Mouse (Mus musculus) natural killer cell, adult 2 months (primary cell): ENCODE results near the gene Tdrd1.
"Not testable (repeated sequence)": the region's sequence is repeated elsewhere in the genome, so short reads cannot be mapped to it uniquely, and the experiment has no call there.

Source experiments
- DNase-seq, 2 experiments: peaks; one replicate each; pipeline ENCODE4 v3.0.0; 2022; ENCODE audit warnings: low spot score in 2 of 2

The Tdrd1 gene

GRCm38 (mm10) chr19:56826047-56826631 lies at the start of gene Tdrd1:
TSS of gene Tdrd1 (plus strand) at chr19:56826209.
- DNase-seq: no peak

DNA sequence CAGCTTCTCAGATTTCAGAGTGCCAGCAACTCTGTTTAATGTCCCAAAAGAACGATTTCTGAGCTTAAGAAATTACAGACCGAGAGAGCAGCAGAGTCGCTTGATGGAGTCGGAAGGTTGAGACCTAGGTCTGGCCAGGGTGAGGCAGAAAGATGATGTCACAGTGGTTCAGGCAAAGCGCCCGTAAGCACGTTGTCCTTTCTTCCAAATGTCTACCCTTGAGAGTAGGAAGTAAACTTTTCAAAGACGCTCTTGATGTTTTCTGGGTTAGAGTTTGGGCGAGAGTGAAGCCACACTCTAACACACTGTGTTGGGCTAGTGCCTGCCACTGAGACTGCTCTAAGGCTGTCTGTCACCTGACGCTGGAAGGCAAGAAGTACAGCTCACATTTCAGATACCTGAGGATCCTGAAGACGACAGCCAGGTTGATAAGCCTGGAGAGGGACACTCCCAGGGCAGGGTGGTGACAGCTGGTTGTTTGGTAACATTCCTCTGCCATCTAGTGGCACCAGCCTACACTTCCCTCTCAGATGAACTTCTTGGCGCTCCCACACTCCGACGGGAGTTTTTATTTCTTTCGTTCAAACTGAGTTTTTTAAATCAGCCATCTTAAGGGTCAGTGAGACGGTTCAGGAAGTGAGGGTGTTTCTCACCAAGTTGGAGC lies 49.2 kb upstream of the Tdrd1 start:
- peak; percentile 26 to 34 for DNase-seq

GRCm38 (mm10) chr19:56778532-56778931 lies 47.5 kb upstream of the Tdrd1 start:
- DNase-seq: not testable (repeated sequence)

- no peak for DNase-seq
Observed at GRCm38 (mm10) chr19:56787911-56788310, 38.1 kb upstream of the Tdrd1 start.

DNA sequence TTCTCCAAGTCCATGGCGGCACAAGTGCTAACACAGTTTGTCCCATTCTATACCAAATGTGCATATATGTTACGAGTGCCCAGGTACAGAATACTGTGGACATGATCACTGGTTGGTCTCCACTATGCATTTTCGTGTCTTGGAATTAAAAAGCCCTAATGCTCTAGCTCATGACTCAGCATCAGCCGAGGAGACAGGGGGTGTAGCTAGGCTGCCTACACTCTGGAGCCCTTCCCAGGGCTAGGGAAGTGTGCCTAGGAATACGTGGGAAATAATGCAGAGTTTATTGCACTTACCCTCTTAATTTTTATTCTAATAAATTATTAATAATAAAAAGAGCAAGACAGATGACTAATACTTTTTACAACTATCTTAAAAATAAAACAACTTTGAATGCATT lies 37.1 kb upstream of the Tdrd1 start:
- no peak for DNase-seq

- peak in 1 of 2 experiments; percentile 41 for DNase-seq
Observed at GRCm38 (mm10) chr19:56797376-56797775, 28.6 kb upstream of the Tdrd1 start.

DNA sequence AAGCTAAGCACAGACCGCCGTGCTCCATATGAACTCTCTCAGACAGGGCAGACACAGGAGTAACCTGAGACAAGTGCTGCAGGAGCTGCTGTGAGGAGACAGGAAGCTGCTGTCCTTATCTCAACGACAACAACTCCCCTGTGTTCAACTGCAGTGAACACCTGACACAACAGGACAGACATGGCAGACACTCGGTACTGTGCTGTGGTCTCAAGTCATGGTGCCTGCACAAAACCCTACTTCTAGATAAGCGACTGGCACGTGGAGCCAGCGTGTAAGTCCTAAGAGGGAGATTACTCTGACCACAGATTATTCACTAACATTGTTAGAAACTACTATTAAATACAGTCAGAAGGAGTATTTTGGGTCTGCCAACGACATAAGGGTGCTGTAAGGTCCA lies 25.8 kb upstream of the Tdrd1 start:
- no peak for DNase-seq

DNA sequence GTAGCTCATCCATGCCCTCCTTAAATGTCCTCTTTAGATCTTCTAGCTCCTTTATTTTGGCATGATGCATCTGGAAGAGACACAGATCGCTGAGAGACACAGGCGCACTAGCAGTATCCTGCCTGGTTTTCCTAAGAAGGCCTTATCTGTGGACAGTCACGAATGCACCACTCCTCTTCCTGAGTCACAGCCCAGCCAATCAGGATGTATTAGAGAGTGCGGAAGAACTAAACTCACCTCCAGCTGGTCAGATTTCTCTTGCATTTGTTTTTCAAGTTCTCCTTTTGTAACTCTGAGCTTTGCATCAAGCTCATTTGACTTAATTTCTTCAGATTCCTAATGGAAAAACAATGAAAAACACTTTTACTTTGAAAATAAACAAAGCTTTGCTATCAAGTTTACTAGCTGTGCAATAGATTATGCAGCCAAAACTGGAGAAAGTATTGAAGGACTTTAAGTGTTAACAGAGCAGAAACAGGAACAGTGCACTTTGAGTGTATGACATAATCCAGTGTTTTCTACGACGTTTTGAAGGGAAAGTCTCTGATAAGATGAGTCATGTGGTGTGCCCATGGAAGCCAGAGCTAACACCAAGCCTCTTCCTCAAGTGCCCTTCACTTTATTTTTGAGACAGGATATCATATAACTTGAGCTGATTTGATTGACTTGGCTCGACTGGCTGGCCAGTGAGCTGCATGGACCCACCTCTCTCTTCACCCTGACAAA lies 24.9 kb upstream of the Tdrd1 start:
- no peak for DNase-seq

DNA sequence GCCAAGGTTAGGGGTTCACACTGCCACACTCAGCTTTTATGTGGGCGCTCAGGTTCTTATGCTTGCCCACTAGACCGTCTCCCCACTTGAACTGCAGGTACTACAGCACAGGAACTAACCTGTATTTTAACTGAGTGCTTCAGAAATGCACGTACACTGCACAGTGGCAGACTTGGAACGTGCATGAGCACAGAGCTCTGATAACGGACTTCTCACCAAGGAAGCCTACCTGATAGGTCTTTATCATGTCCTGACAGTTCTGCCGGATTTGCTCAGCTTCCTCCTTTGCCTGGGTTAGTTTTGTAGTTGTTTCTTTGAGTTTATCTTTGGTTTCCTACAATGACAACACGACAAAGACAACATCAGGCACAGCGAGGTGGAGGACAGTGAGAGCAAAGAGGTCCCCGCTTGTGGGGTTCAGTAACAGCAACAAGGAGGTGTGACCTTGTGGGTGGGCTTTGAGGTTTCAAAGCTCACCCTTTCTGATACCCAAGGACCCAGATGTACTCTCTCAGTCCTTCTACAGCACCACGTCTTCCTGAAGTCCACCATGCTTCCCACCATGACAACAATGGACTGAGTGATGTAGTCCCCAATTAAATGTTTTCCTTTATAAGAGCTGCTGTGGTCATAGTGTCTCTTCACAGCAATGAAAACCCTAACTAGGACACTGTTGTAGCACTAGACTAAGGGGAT lies 24.2 kb upstream of the Tdrd1 start:
- DNase-seq: no peak

DNA sequence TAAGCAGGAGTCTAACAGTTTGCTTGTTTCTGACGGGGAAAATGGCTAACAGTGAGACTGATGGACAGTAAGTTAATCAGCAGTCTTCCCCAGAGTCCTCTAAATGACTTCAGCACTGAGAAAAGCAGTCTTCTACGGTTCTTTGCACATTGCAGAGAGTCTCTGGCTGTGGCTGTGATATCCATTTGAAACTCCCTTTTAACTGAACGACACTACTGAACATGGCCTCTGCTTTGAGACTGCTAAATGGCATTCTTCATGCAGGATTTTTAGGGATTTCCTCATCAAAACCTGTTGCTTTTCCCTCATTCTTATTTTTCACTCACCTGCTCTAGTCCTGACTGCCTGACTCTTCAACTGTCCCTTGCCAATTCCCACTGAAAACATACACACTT lies 23.7 kb upstream of the Tdrd1 start:
- DNase-seq: no peak

GRCm38 (mm10) chr19:56805366-56805765 lies 20.6 kb upstream of the Tdrd1 start:
- peak in 1 of 2 experiments; percentile 17 for DNase-seq

GRCm38 (mm10) chr19:56807122-56807521 lies 18.9 kb upstream of the Tdrd1 start:
- no peak for DNase-seq

DNA sequence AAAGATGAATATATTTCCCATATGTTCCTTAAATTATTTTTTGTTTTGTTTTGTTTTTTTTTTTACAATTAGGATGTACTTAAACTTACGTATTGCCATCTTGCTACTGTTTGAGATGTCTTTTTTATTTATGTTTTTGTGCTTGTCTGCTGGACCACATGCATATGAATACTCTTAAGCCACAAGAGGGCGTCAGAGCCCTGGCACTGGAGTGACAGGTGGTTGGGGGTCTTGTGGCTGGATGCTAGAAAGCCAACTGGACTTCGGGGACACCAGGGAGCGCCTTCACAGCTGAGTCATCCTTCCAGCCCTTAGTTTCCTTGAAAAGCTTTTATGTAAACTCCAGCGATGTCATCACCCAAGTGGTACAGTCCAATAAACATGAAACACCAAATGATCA lies 17.2 kb upstream of the Tdrd1 start:
- DNase-seq: no peak

DNA sequence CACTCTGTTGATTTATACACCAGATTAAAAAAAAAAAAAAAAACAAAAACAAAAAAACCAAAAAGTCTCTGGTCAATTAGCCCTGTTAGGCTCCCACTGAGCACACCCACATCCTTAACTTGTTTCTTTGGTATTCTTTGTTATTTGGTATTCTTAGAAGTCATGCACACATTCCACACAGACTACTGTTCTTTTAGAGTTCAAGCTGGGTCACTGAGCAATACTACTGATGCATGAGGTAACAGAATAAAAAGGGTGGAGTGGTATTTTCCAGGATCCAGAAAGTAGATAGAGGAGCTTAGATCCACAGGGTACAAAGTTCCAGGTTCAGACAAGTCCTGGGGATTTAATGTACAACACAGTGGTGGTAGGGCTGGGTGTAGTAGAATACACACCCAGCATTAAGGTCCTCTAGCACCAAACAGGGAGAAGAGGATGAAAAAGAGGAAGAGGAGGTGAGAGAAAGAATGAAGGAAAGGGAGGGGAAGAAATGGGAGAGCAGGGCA lies 15.3 kb upstream of the Tdrd1 start:
- no peak for DNase-seq

GRCm38 (mm10) chr19:56811590-56811989 lies 14.4 kb upstream of the Tdrd1 start:
- DNase-seq: peak; percentile 25 to 45

- no peak for DNase-seq
Observed at GRCm38 (mm10) chr19:56813360-56813759, 12.6 kb upstream of the Tdrd1 start.

GRCm38 (mm10) chr19:56817851-56818526 lies 8.0 kb upstream of the Tdrd1 start:
- DNase-seq: no peak

DNA sequence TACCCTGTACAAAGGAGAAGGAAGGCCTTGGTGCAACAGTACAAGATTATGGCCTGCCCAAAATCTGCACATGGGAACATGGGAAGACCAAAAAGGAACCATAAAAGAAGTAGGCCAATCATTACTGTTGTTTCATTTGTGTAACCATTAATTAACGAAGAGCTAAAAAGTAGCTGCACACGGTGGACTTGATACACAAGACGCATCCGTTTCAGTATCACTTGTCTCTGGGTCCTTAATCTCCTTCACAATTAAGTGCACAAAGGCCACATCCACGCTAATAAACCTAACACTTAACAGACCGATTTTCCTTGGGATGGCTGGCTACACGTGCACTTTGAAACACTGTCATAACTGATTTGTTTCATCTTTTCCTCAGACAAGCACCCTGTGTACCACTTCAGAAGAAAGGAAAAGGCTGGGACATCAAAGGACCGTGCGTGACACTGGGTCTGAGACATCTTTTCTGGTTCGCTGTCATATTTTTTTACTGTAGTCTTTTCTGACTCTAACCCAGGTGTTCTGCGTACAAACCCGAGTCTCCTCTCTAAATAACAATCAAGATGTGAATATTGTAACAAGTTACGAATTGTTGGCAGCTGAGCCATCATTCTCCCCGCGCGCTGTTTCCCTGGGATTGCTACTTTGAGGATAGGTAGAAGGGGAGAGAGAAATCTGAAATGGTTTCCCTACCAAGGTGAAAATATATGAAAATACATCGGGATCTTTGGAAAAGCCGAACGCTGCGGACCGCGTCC lies 4.8 kb upstream of the Tdrd1 start:
- no peak for DNase-seq

DNA sequence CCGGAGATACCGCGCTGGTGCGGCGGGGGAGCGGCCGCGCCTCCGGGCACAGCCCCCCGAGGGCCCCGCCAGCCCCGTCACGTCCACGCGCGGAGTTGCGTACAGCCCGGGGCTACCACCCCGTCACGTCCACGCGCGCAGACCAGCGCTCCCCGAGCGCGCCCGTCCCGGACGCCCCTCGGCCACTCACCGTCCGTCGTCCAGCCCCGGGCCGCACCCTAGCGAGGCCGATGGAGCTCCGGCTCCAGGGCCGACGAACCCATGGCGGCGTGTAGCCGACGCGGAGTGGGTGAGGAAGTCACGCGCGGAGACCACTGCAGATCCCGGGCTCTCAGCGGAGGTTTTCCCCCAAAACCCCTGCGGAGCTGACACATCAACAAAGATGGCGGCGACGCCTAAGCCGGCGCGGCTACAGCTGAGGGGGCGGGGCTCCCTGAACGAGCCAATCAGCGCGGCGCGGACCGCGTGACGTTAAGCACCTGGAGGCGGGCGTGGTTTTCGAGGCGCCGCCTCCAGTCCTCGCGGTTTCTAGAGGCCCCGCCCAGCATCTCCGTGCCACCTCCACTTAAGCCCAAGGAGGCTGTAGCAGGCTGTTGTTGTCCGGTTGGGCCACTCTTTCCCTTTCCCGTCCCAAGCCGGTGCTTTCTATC lies 4.1 kb upstream of the Tdrd1 start, which contains the start of gene Ccdc186:
TSS of gene Ccdc186 (minus strand) at position 393 of the 650 bp plus-strand sequence.
- peak; percentile 95 to 96 for DNase-seq

DNA sequence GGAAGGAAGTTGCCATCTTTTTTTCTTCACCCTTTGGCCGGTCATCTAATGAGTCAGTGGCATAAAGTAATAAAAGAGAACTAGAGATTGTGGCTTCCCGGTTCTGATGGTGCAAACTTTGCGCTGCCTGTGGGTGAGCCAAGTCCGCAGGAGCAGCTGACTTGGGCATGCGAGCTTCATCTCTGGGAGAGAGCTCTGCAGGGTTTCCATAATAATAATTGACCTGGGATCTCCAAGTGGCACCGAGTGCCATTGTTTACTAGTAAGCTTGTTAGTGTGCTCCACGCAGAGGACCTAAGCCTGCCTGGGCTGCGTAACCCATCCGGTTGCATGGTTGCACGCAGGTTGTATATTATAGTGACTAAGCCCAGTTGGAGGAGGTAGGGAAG lies 3.6 kb upstream of the Tdrd1 start:
- no peak for DNase-seq
